Mouse (Mus musculus) common myeloid progenitor, adult 5-6 weeks (primary cell): Measurements from ENCODE around the gene Cyp4x1. TPM values are rescaled to one million over a fixed set of nuclear protein-coding genes. Genes with fewer than 3 reads are reported as not detected.
"Not testable (repeated sequence)": the region's sequence is repeated elsewhere in the genome, so short reads cannot be mapped to it uniquely, and the experiment has no call there.

ENCODE experiments used
- ATAC-seq: replicated peaks from 2 replicates; pipeline ENCODE4 v1.8.0; 2016; ENCODE audit warnings: low read depth, mild to moderate bottlenecking, moderate TSS enrichment, inconsistent platforms; ENCODE audit not compliant: poor library complexity, severe bottlenecking
- total RNA-seq: library from RNA; stranded (forward); fragments of 200-1000, 187-1606 nt; gene quantifications from 2 replicates; pipeline ENCODE4 v1.2.3, GENCODE M21; 2017

Cyp4x1 gene
- 0.09 TPM in 1 of 2 replicates, not detected in the other for total RNA-seq

GRCm38 (mm10) chr4:115133621-115134295, at the start of gene Cyp4x1:
Gene Cyp4x1 (minus strand): TSS chr4:115134281.
- ATAC-seq = peak; percentile 55

GRCm38 (mm10) chr4:115176201-115176600, 42.1 kb upstream of the Cyp4x1 start:
- ATAC-seq = not testable (repeated sequence)

GRCm38 (mm10) chr4:115174694-115175353, 40.7 kb upstream of the Cyp4x1 start:
- ATAC-seq = no peak

- not testable (repeated sequence) for ATAC-seq
Measured at GRCm38 (mm10) chr4:115158963-115159362, 24.9 kb upstream of the Cyp4x1 start.

GRCm38 (mm10) chr4:115154723-115155122, 20.6 kb upstream of the Cyp4x1 start:
- ATAC-seq = peak; percentile 56; the same call in 1 of the 2 replicates

GRCm38 (mm10) chr4:115134296-115134630, 182 bp upstream of the Cyp4x1 start:
- no peak for ATAC-seq

- peak; percentile 84 for ATAC-seq
Measured at GRCm38 (mm10) chr4:115133085-115133484, 996 bp downstream of the Cyp4x1 start.

GRCm38 (mm10) chr4:115124713-115125112, 9.4 kb downstream of the Cyp4x1 start:
- no peak for ATAC-seq

GRCm38 (mm10) chr4:115123507-115123906, 10.6 kb downstream of the Cyp4x1 start:
- peak; percentile 65 for ATAC-seq

GRCm38 (mm10) chr4:115121608-115122007, 12.5 kb downstream of the Cyp4x1 start:
- ATAC-seq = no peak

- no peak for ATAC-seq
Measured at GRCm38 (mm10) chr4:115121162-115121561, 12.9 kb downstream of the Cyp4x1 start.

GRCm38 (mm10) chr4:115119642-115120041, 14.4 kb downstream of the Cyp4x1 start:
- no peak for ATAC-seq

GRCm38 (mm10) chr4:115113266-115113665, 20.8 kb downstream of the Cyp4x1 start:
- no peak for ATAC-seq

- ATAC-seq = no peak
Measured at GRCm38 (mm10) chr4:115111167-115111566, 22.9 kb downstream of the Cyp4x1 start.

- peak; percentile 87 for ATAC-seq
Measured at GRCm38 (mm10) chr4:115103510-115103909, 30.6 kb downstream of the Cyp4x1 start.

- peak; percentile 76 for ATAC-seq
Measured at GRCm38 (mm10) chr4:115101682-115102081, 32.4 kb downstream of the Cyp4x1 start.

- ATAC-seq = no peak
Measured at GRCm38 (mm10) chr4:115097146-115097496, 37.0 kb downstream of the Cyp4x1 start.

- peak; percentile 29 for ATAC-seq
Measured at GRCm38 (mm10) chr4:115096435-115097145, 37.5 kb downstream of the Cyp4x1 start.

- ATAC-seq = peak; percentile 71
Measured at GRCm38 (mm10) chr4:115095671-115096434, 38.2 kb downstream of the Cyp4x1 start.

GRCm38 (mm10) chr4:115094056-115094455, 40.0 kb downstream of the Cyp4x1 start:
- ATAC-seq = no peak
